ENCODE assay signal across 17 mouse cellular contexts in genomic region chr2:27650991-27651390, GRCm38 (mm10). TPM values are rescaled to one million over a fixed set of nuclear protein-coding genes. Genes with fewer than 3 reads are reported as not detected.
DNase-seq lines count a peak whose midpoint lies in the region; ATAC-seq and TF ChIP-seq lines count a peak whose summit lies in the region.
"Had no signal": no experiment of that assay in that cellular context is flagged by ENCODE, and none has a peak within 500 bp of the region (broad histone marks: within the 10 kb centered on the region; RNA-seq: fewer than 3 reads in every experiment).

No protein-coding gene starts in this region.

- no peaks in the 10 kb centered on the region for H3K36me3 ChIP-seq in kidney, embryonic 14.5 days (ENCODE audit: control insufficient read depth, insufficient read depth, low read length)
- no peaks in the 10 kb centered on the region for H3K36me3 ChIP-seq in kidney, adult 2 months (ENCODE audit: control insufficient read depth, insufficient read depth, low read length)
- H3K36me3 ChIP-seq in stomach, embryonic 14.5 days (ENCODE audit: control insufficient read depth, insufficient read depth, low read length), result no peaks in the 10 kb centered on the region
- H3K36me3 ChIP-seq in stomach, postnatal 0 days (ENCODE audit: control insufficient read depth, insufficient read depth, low read length), result no peaks in the 10 kb centered on the region
- no peaks in the 10 kb centered on the region for H3K36me3 ChIP-seq in intestine, embryonic 16.5 days (ENCODE audit: control insufficient read depth, insufficient read depth, low read length)
- H3K36me3 ChIP-seq: liver, embryonic 13.5 days had no signal

- no peak for TF ChIP-seq POLR2A in kidney, adult 2 months (IDR thresholded peaks at IDR 0.05; ENCODE audit: low read depth, low read length)

- TF ChIP-seq CTCF in kidney, adult 2 months (conservative IDR thresholded peaks at IDR 0.05; ENCODE audit: insufficient read depth, insufficient read length, low read depth, low read length), result no peak
- no peak for TF ChIP-seq CTCF in stomach, postnatal 0 days (IDR thresholded peaks at IDR 0.05; ENCODE audit: low read depth)

- no peak for TF ChIP-seq EP300 in stomach, postnatal 0 days (optimal IDR thresholded peaks at IDR 0.05)

- DNase-seq in kidney, adult 2 months, result no peak
- no peak for DNase-seq in stomach, postnatal 0 days (ENCODE audit: low spot score)
- DNase-seq in right cerebral cortex, adult 2 months (ENCODE audit: low spot score in 2 of 2), result no peak
- no peak for DNase-seq in gastrocnemius, postnatal 36 days
- DNase-seq: cerebellum, adult 11-12 months; cerebellum, postnatal 36 days; heart, postnatal 14 days; kidney, adult 9 months; layer of hippocampus, postnatal 36 days; left cerebral cortex, postnatal 4 days; liver, embryonic 13.5 days; retina, postnatal 1 day had no signal

- no peak for ATAC-seq in kidney, embryonic 14.5 days (ENCODE audit: low FRiP score, low TSS enrichment)
- ATAC-seq in stomach, embryonic 14.5 days (ENCODE audit: insufficient number of reproducible peaks, insufficient read depth, low FRiP score, low read depth), result no peak
- no peak for ATAC-seq in stomach, postnatal 0 days (ENCODE audit: low FRiP score, low TSS enrichment)
- ATAC-seq in intestine, embryonic 16.5 days, result no peak
- ATAC-seq: forebrain, embryonic 14.5 days had no signal

- H3K27ac ChIP-seq in kidney, embryonic 14.5 days (ENCODE audit: low read depth, low read length), result peak overlapping the region; percentile 3; the same call in 1 of the 2 replicates
- no peak overlapping the region for H3K27ac ChIP-seq in kidney, adult 2 months (ENCODE audit: insufficient read depth, low read depth, low read length)
- peak overlapping the region; percentile 89 for H3K27ac ChIP-seq in stomach, embryonic 14.5 days (ENCODE audit: low read length)
- H3K27ac ChIP-seq in stomach, postnatal 0 days (replicated peaks), result no peak overlapping the region
- H3K27ac ChIP-seq in intestine, embryonic 16.5 days (ENCODE audit: low read length), result peak overlapping the region; percentile 78; the same call in 1 of the 2 replicates
- H3K27ac ChIP-seq: liver, embryonic 13.5 days had no signal

- no peak overlapping the region for H3K4me3 ChIP-seq in kidney, embryonic 14.5 days (ENCODE audit: low read length)
- H3K4me3 ChIP-seq in kidney, adult 2 months (ENCODE audit: insufficient read depth, low read depth, low read length), result no peak overlapping the region
- H3K4me3 ChIP-seq in stomach, embryonic 14.5 days (ENCODE audit: low read depth, low read length), result no peak overlapping the region
- H3K4me3 ChIP-seq in stomach, postnatal 0 days (ENCODE audit: low read depth, low read length), result no peak overlapping the region
- no peak overlapping the region for H3K4me3 ChIP-seq in intestine, embryonic 16.5 days (ENCODE audit: low read length)
- H3K4me3 ChIP-seq: liver, embryonic 13.5 days had no signal

- H3K27me3 ChIP-seq in kidney, embryonic 14.5 days (ENCODE audit: control insufficient read depth, insufficient read depth, low read length), result no peaks in the 10 kb centered on the region
- H3K27me3 ChIP-seq in kidney, adult 2 months (replicated peaks; ENCODE audit: control insufficient read depth, insufficient read depth, low read length), result no peaks in the 10 kb centered on the region
- H3K27me3 ChIP-seq in stomach, embryonic 14.5 days (ENCODE audit: control insufficient read depth, insufficient read depth, low read length), result no peaks in the 10 kb centered on the region
- H3K27me3 ChIP-seq in stomach, postnatal 0 days (ENCODE audit: control insufficient read depth, insufficient read depth, low read length), result no peaks in the 10 kb centered on the region
- H3K27me3 ChIP-seq in intestine, embryonic 16.5 days (replicated peaks; ENCODE audit: control insufficient read depth, insufficient read depth, low read length), result no peaks in the 10 kb centered on the region

- no peak overlapping the region for H3K4me2 ChIP-seq in kidney, embryonic 14.5 days (replicated peaks; ENCODE audit: low read depth, low read length)
- no peak overlapping the region for H3K4me2 ChIP-seq in stomach, embryonic 14.5 days (replicated peaks; ENCODE audit: low read depth, low read length)
- H3K4me2 ChIP-seq in stomach, postnatal 0 days (replicated peaks; ENCODE audit: low read depth), result no peak overlapping the region
- H3K4me2 ChIP-seq in intestine, embryonic 16.5 days (ENCODE audit: low read depth, low read length), result no peak overlapping the region
- H3K4me2 ChIP-seq: heart, embryonic 11.5 days; liver, embryonic 13.5 days had no signal

- H3K9me3 ChIP-seq in kidney, embryonic 14.5 days (ENCODE audit: control insufficient read depth, low read length), result no peaks in the 10 kb centered on the region
- no peaks in the 10 kb centered on the region for H3K9me3 ChIP-seq in stomach, embryonic 14.5 days (ENCODE audit: control insufficient read depth, low read depth, low read length)
- H3K9me3 ChIP-seq in stomach, postnatal 0 days (ENCODE audit: control insufficient read depth, low read length), result no peaks in the 10 kb centered on the region
- H3K9me3 ChIP-seq in intestine, embryonic 16.5 days (ENCODE audit: control insufficient read depth, low read length), result no peaks in the 10 kb centered on the region
- H3K9me3 ChIP-seq: liver, embryonic 13.5 days had no signal

- intact Hi-C loops in gastrocnemius, postnatal 36 days (cut with DNase I), result no loop called here

- H3K9ac ChIP-seq in kidney, embryonic 14.5 days (ENCODE audit: low read depth, low read length), result no peak overlapping the region
- no peak overlapping the region for H3K9ac ChIP-seq in stomach, embryonic 14.5 days (replicated peaks; ENCODE audit: low read depth, low read length)
- H3K9ac ChIP-seq in stomach, postnatal 0 days (ENCODE audit: low read length), result no peak overlapping the region
- H3K9ac ChIP-seq in intestine, embryonic 16.5 days (ENCODE audit: low read depth, low read length), result no peak overlapping the region
- H3K9ac ChIP-seq: liver, embryonic 13.5 days had no signal

- H3K4me1 ChIP-seq in kidney, embryonic 14.5 days (ENCODE audit: control insufficient read depth, insufficient read depth, low read length), result no peaks in the 10 kb centered on the region
- H3K4me1 ChIP-seq in kidney, adult 2 months (ENCODE audit: control insufficient read depth, insufficient read depth, low read length), result no peaks in the 10 kb centered on the region
- peaks cover 12% of the 10 kb centered on the region; the same call in 1 of the 2 replicates for H3K4me1 ChIP-seq in stomach, embryonic 14.5 days (ENCODE audit: control insufficient read depth, insufficient read depth, low read length)
- H3K4me1 ChIP-seq in stomach, postnatal 0 days (replicated peaks; ENCODE audit: control insufficient read depth, insufficient read depth), result peaks cover 3% of the 10 kb centered on the region; the same call in 1 of the 2 replicates
- H3K4me1 ChIP-seq in intestine, embryonic 16.5 days (ENCODE audit: control insufficient read depth, insufficient read depth, low read length), result peaks cover 13% of the 10 kb centered on the region

RNA-seq across cellular contexts. Expression of gene Rxra, which starts 25.2 kb away (rescaled TPM):
- polyA plus RNA-seq in kidney, embryonic 14.5 days (2014; fragmentation: Nextera tagmentation; extraction: Ambion mirVana), result 5.9 and 6.2 TPM in 2 replicates
- polyA plus RNA-seq in kidney, adult 2 months (2012; rRNA removed), result 94.8 and 107 TPM in 2 replicates
- 9.0 and 10.3 TPM in 2 replicates for polyA plus RNA-seq in stomach, embryonic 14.5 days (2014; fragmentation: Nextera tagmentation; extraction: Ambion mirVana)
- polyA plus RNA-seq in stomach, postnatal 0 days (2015; fragmentation: Nextera tagmentation; extraction: Ambion mirVana), result 8.7 and 10.5 TPM in 2 replicates
- polyA plus RNA-seq in intestine, embryonic 16.5 days (2015; fragmentation: Nextera tagmentation; extraction: Ambion mirVana), result 9.9 and 11.4 TPM in 2 replicates
- total RNA-seq in gastrocnemius, postnatal 36 days (2021), result 100 to 1,000 TPM in 1 of 2 experiments, 10 to 100 TPM in 1; 95.6 to 103 TPM

Comparison
In these comparisons a context has a peak if more than half of its experiments do, and no peak if none do; other contexts are left out.
1. H3K27ac ChIP-seq: peak in kidney, embryonic 14.5 days (single experiment), stomach, embryonic 14.5 days (single experiment) and intestine, embryonic 16.5 days (single experiment); none in kidney, adult 2 months (single experiment) and stomach, postnatal 0 days (single experiment).